Mouse (Mus musculus) olfactory bulb, adult 2 months (tissue): Measurements from ENCODE around the gene Adgrf4. TPM values are rescaled to one million over a fixed set of nuclear protein-coding genes. Genes with fewer than 3 reads are reported as not detected.

ENCODE experiments used
- H3K27ac ChIP-seq: fragments of 200-500 bp; 2 replicates; pipeline ENCODE4 v1.5.1; 2012; ENCODE audit warnings: low read depth, low read length; ENCODE audit not compliant: insufficient read depth
- H3K4me1 ChIP-seq: fragments of 200-500 bp; 2 replicates; pipeline ENCODE4 v1.6.1; 2012; ENCODE audit warnings: low read length; ENCODE audit not compliant: control insufficient read depth, insufficient read depth
- H3K4me3 ChIP-seq: fragments of 200-500 bp; 2 replicates; pipeline ENCODE4 v1.5.1; 2012; ENCODE audit warnings: mild to moderate bottlenecking, low read depth, low read length, moderate library complexity; ENCODE audit not compliant: insufficient read depth
- CTCF ChIP-seq: fragments of 200-500 bp; IDR thresholded peaks from 2 replicates; pipeline ENCODE4 v1.5.1; 2012; ENCODE audit warnings: low read depth, mild to moderate bottlenecking, low read length, moderate library complexity; ENCODE audit not compliant: insufficient read depth
- POLR2A ChIP-seq: fragments of 200-500 bp; IDR thresholded peaks from 2 replicates; pipeline ENCODE4 v1.6.1; 2012; ENCODE audit warnings: mild to moderate bottlenecking, low read depth, low read length, moderate library complexity; ENCODE audit not compliant: insufficient read depth
- WGBS: fragments of 180-500 bp; shearing (Covaris S2); methylation state at CpG from one replicate; pipeline ENCODE4 v1.1.7; 2018; 5-methylcytosine and 5-hydroxymethylcytosine counted together
- polyA plus RNA-seq: library from polyadenylated mRNA; stranded (reverse); fragments of >200 nt; gene quantifications from 2 replicates; pipeline ENCODE4 v1.2.4, GENCODE M21; 2012; ENCODE audit warnings: low replicate concordance; ENCODE audit not compliant: missing spikeins, insufficient read depth, insufficient read length

The Adgrf4 gene
- polyA plus RNA-seq, 1 experiment = not detected

DNA sequence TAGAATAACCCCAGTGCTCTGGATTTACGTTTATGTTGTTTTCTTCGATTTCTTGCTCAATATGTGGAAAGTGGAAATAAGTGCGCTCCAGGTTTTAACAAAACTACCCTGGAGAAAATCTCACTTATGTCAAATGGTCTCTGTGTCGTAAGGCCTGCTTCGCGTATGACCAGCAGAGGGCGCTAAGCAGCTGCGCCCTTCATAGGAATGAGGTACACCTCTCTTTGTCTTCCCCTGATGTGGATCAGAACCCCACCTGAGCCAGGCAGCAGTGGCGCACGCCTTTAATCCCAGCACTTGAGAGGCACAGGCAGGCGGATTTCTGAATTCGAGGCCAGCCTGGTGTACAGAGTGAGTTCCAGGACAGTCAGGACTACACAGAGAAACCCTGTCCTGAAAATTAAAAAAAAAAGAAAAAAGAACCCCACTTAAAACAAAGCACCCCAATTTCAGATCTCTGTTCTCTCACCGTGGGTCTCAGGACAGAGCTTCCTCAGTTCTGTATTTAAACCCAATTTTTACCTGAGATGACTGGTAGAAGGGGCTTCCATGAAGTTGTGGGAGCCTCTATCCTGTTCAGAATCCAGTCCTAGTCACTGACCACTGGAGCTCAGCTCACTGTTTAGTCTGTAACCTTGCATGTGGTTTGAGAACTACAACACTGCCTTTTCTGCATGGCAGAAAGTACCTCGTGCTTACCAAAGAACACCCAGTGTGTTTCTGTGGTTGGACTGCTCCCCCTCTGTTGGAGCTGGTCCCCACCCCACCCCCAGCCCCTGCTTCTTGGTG is 33.3 kb downstream of the Adgrf4 start:
- H3K4me1 ChIP-seq = no peaks in the 10 kb centered on the region
- H3K27ac ChIP-seq = no peak overlapping the region
- peak; percentile 48; the same call in 1 of the 2 replicates for TF ChIP-seq CTCF
- no peak for TF ChIP-seq POLR2A
- H3K4me3 ChIP-seq = no peak overlapping the region
- 24% methylated on average over 14 of the region's 14 CpGs for WGBS

DNA sequence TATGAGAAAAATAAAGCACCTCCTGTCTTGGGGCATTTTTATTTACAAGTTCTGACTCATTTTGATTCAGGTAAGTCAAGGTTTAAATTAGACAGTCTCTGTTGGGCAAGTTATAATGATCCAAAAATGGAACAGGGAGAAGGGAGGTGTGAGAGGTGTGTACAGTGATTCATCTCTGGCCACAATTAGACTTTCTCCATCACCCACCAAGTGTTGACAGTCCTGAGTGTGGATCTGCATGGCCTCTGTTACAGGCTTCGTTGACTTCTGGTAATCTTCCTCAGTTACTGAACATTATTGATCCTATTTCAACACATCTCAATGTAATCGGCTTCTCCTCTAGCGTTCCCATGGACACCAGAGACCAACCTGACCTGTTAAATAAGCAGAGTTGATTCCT is 48.7 kb downstream of the Adgrf4 start:
- no peaks in the 10 kb centered on the region for H3K4me1 ChIP-seq
- no peak overlapping the region for H3K27ac ChIP-seq
- no peak overlapping the region for H3K4me3 ChIP-seq
- WGBS = 80% methylated on average over 3 of the region's 3 CpGs
- TF ChIP-seq POLR2A (no peak), CTCF (no peak)

DNA sequence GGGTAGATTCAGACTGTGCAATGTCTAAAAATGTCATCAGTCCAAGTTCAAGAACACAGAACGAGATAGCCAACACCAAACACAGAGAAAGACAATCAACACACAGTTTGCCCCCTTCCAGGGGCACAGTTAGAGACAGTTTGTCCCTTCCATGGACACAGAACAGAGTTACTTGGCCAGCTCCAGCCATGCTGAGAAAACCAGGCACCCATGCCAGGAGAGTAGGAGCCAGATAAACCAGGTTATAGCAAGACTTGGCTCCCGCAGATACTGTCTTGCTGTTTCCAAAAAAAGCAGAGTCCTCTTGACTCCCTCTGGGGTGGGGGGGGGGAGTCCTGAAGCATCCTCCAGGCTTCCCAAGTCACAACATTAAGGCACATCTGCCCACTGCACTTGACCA is 61.9 kb downstream of the Adgrf4 start:
- Histone ChIP-seq H3K4me3 (no peak overlapping the region), H3K27ac (no peak overlapping the region), H3K4me1 (no peaks in the 10 kb centered on the region)
- 65% methylated on average over 2 of the region's 2 CpGs for WGBS
- no peak for TF ChIP-seq CTCF
- TF ChIP-seq POLR2A = no peak

GRCm38 (mm10) chr17:42613043-42613737 is 78.9 kb downstream of the Adgrf4 start:
- Histone ChIP-seq H3K27ac (no peak overlapping the region), H3K4me3 (no peak overlapping the region), H3K4me1 (no peaks in the 10 kb centered on the region)
- TF ChIP-seq POLR2A = no peak
- no peak for TF ChIP-seq CTCF
- 33% methylated on average over 6 of the region's 6 CpGs for WGBS

DNA sequence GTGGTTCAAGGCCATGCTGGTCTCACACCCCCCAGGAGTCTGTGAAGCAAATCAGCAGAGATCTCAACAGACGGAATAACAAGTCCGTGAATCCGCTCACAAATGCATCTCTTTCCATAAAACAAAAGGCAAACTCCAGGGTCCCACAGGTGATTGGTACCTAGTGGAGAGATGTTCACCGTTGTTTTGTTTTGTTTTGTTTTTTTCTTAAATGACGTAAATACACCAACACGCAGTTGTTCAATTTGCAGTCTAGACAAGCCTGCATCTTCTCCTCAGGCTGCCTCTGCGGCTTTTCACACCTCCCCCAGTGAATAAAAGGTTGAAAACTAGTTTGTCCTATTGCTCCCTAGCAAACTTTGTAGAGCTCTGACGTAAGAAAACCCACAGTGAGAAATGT is 80.8 kb downstream of the Adgrf4 start, which contains the start of gene Opn5:
Gene Opn5, minus strand, starts transcription at position 101 of the 400 bp plus-strand sequence.
- no peak within 1 kb of the TSS for H3K27ac ChIP-seq
- H3K4me1 ChIP-seq = no peaks in the 10 kb centered on the region
- no peak within 1 kb of the TSS for H3K4me3 ChIP-seq
- WGBS = 88% methylated on average over 8 of the region's 8 CpGs
- TF ChIP-seq POLR2A = no peak
- TF ChIP-seq CTCF = no peak

- Histone ChIP-seq H3K4me1 (no peaks in the 10 kb centered on the region), H3K4me3 (no peak overlapping the region), H3K27ac (no peak overlapping the region)
- no peak for TF ChIP-seq POLR2A
- TF ChIP-seq CTCF = no peak
- 26% methylated on average over 3 of the region's 3 CpGs for WGBS
Observed at GRCm38 (mm10) chr17:42608270-42608669, 83.8 kb downstream of the Adgrf4 start.

Other genes with a start within 250 kb of the Adgrf4 start
- gene Opn5, start 80.9 kb downstream of the Adgrf4 start, polyA plus RNA-seq = not detected in 2 replicates
- gene Adgrf2, start 49.9 kb upstream of the Adgrf4 start, polyA plus RNA-seq = not detected in 2 replicates
- not detected in 2 replicates for gene Cd2ap, start 184.4 kb upstream of the Adgrf4 start, polyA plus RNA-seq